Mouse (Mus musculus) heart, postnatal 14 days (tissue): ENCODE results near the gene Frrs1. TPM values are rescaled to one million over a fixed set of nuclear protein-coding genes. Genes with fewer than 3 reads are reported as not detected.

ENCODE experiments used
- DNase-seq, 2 experiments: peaks; one replicate each; pipeline ENCODE4 v3.0.0; 2021 to 2022
- intact Hi-C: fragments of 180-260 bp; cut with DNase I; formaldehyde crosslinking; loops from one replicate; pipeline ENCODE4 v1.15.1; 2025
- total RNA-seq, 2 experiments: library from RNA; stranded (reverse); gene quantifications; 2 replicates each; pipeline ENCODE4 v1.2.3; 2021

Gene Frrs1
- total RNA-seq, 2 experiments from 2014 or later = 4.8 to 5.2 TPM

DNA sequence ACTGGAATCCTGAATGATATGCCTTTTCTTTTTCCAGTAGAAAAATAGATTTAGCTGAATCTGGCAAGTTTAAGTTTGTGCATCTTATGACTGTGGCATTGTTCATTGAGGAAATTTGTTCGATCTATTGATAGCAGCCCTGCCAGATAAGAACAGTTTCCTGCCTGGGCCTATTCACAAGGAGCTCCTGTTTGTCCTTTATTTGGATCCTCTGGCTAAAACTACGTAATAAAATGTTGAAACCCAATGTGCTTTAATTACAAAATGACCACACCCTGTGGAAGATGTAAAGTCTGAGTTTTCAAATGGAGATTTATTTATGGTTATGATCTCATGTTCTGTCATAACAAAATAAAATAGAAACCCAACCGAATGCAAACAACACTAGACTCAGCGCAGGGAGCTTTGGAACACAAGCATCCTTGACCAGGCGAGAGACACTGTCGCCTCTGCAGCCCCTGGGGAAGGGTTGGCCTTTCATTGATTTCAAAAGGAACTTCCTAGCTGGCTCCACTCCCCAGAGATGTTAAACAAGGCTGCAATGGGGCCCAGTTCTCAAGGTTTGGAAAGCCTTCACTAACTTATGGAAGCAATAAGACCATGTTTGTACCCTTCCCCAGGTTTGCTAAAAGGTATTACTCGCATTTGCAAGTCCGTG is 93.1 kb downstream of the Frrs1 start:
- DNase-seq = no peak
- intact Hi-C loops = loop anchor here (2.0 kb wide), 2 partner anchors 30 to 68 kb away; no protein-coding TSS in a partner anchor

DNA sequence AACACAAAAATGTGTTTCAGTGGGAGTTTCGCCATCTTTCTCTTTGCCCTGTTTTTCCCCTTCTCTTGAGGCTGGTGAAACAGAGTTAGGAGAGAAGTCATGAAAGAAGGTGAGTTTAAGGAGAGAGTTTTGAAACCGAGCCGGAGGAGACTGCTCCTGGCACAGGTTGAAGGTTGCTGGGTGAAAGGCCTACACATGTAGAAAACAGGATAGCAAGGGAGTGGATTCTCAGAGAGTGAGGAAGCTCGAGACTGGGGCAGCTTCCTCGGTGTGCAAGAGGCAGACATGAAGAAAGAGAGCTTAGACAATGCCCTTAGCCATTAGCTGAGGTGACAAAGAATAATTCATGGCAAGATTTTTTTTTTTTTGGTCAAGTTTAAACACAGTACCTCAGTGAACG is 94.1 kb downstream of the Frrs1 start:
- no peak for DNase-seq
- intact Hi-C loops = loop anchor here (2.0 kb wide), 2 partner anchors 31 to 67 kb away; no protein-coding TSS in a partner anchor

DNA sequence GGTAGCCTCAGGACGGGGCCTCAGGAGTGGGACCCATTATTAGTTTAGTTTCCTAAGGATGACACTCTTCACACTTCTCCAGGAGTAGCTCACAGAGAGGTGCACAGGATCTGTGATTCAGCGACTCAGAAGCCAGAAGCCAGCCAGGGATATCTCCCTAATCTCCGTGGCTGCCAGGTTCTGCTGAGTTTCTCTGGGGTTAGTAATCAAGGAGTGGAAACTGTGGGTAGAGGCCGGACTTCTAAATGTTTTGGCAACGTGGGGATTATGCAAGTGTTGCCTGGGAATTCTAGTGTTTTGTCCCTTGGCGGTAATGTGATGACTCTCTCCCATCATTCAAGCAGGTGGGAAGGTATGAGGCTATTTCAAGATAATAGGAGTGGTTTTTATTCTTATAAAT is 95.8 kb downstream of the Frrs1 start:
- intact Hi-C loops = no loop called here
- DNase-seq = no peak

Other genes with a start within 250 kb of the Frrs1 start
- 1 to 10 TPM; 6.3 TPM for gene Trmt13, start 244.9 kb upstream of the Frrs1 start, total RNA-seq
- gene Mfsd14a, start 196.8 kb upstream of the Frrs1 start, total RNA-seq = 10 to 100 TPM; 26.2 to 26.3 TPM
- 1 to 10 TPM in 1 of 2 experiments, not detected in 1; 1.0 TPM for gene Gm43191, start 178.2 kb upstream of the Frrs1 start, total RNA-seq
- 10 to 100 TPM; 17.3 to 17.5 TPM for gene Slc35a3, start 146.6 kb upstream of the Frrs1 start, total RNA-seq
- 100 to 1,000 TPM; 183 to 189 TPM for gene Agl, start 51.3 kb upstream of the Frrs1 start, total RNA-seq
- gene 4930455H04Rik, start 108.8 kb downstream of the Frrs1 start, total RNA-seq = not detected
- gene Palmd, start 109.5 kb downstream of the Frrs1 start, total RNA-seq = 10 to 100 TPM; 64.2 to 75.2 TPM